Mouse (Mus musculus): ENCODE measurements around the gene Olfr727.

The Olfr727 gene

DNA sequence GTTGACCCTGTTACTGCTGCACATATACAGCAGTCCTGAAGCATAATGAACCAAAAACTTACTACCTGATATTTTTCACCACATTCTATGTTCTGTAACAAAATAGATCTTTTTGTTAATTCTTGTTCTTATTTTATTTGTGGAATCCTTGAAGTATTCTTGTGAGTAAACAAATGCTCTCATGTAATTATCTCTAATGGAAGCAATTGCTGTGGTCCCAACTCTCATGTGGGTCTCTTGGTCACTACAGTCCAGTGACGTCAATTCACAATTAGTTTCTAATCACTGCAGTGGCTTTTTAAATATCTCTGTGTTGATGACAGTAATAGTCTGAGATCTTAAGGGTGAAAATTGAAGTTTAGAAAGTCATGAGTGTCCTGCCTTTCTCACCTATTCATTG lies at the start of gene Olfr727:
Gene Olfr727, plus strand, starts transcription at position 301 of the 400 bp plus-strand sequence.
- DNase-seq (ENCODE audit: low read depth, low spot score), result no peak

DNA sequence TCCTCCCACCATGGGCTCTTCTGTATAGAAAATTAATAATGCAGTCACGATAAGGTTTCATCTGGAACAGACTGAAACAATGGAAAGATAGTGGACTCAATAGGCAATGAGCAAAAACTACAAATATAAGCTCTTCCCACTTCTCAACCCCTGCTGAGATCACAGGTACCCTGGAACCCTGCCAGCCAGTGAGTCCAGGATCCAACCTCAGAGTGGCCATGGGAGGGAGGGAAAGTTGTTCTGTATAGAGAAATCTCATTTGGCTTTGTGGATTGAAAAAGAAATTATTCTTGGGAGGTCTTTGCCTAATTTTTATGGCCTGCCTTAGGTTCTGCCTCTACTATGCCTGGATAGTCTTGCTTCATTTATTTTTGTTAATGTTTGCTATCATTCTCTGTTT lies 32.1 kb upstream of the Olfr727 start, which contains the start of gene Olfr726:
Gene Olfr726, minus strand, starts transcription at position 101 of the 400 bp plus-strand sequence.
- no peak for DNase-seq (ENCODE audit: low read depth, low spot score)

DNA sequence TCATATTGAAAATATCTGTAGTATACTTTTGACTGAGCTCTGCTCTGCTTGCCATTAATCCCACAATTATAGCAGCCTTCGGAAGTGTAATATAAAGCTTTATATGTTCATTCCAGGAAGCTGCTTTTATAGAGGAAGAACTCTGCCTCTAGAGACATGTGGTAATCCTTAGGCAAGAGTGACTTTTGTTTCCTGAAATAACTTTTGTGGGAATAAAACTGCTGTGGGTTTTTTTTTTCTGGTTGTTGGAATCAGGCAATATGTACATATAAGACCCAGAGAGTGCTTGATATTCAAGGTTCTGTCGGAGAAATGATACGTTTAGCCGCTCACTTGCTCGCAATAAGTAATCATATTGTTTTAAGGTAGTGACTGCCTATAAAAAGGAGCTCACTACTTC lies 19.6 kb downstream of the Olfr727 start, which contains the start of gene Olfr728:
Gene Olfr728, minus strand, starts transcription at position 101 of the 400 bp plus-strand sequence.
- no peak for DNase-seq (ENCODE audit: low read depth, low spot score)

DNA sequence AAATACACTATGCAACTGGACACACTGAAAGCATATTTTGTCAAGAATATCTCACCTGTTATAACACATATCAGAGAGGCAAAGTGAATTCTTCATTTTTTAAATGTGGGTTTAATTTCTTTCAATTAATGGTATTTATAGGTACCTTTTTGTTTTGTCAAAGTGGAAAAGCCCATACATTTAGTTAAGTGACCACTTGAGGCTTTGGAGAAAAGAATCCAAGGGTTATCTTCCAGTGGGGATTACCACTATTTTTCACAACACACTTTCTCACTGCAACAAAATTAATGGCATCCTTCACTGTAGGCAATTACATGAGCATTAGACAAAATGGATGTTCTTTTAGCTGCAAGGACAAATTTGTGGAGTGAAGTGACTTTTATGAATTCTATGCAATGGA lies 29.8 kb downstream of the Olfr727 start, which contains the start of gene Olfr729:
Gene Olfr729, minus strand, starts transcription at position 101 of the 400 bp plus-strand sequence.
- no peak for DNase-seq (ENCODE audit: low read depth, low spot score)

Measured in WW6 (cell line).